Mouse (Mus musculus) liver, embryonic 12.5 days (tissue): ENCODE results near the gene Aox2. TPM values are rescaled to one million over a fixed set of nuclear protein-coding genes. Genes with fewer than 3 reads are reported as not detected.

Experiments used
- ATAC-seq: fragments of 200-750 bp; cut with Nextera tagmentation; 2 replicates; pipeline ENCODE4 v1.8.0; 2017; ENCODE audit warnings: moderate number of reproducible peaks, mild to moderate bottlenecking, moderate library complexity
- H3K27ac ChIP-seq: fragments of 300-500 bp; sonication (generic); 2 replicates; pipeline ENCODE4 v1.5.1; 2016; ENCODE audit warnings: mild to moderate bottlenecking
- H3K27me3 ChIP-seq: fragments of 300-500 bp; sonication (generic); replicated peaks from 2 replicates; pipeline ENCODE4 v1.6.1; 2016; ENCODE audit warnings: mild to moderate bottlenecking, moderate library complexity
- H3K36me3 ChIP-seq: fragments of 300-500 bp; sonication (generic); 2 replicates; pipeline ENCODE4 v1.6.1; 2016; ENCODE audit warnings: mild to moderate bottlenecking, moderate library complexity
- H3K4me1 ChIP-seq: fragments of 300-500 bp; sonication (generic); 2 replicates; pipeline ENCODE4 v1.6.1; 2016
- H3K4me2 ChIP-seq: fragments of 300-500 bp; sonication (generic); 2 replicates; pipeline ENCODE4 v1.6.1; 2016; ENCODE audit warnings: mild to moderate bottlenecking, moderate library complexity
- H3K4me3 ChIP-seq: fragments of 300-500 bp; sonication (generic); 2 replicates; pipeline ENCODE4 v1.5.1; 2016; ENCODE audit warnings: mild to moderate bottlenecking, moderate library complexity
- H3K9ac ChIP-seq: fragments of 300-500 bp; sonication (generic); 2 replicates; pipeline ENCODE4 v1.6.1; 2016; ENCODE audit warnings: mild to moderate bottlenecking, moderate library complexity
- H3K9me3 ChIP-seq: fragments of 300-500 bp; sonication (generic); replicated peaks from 2 replicates; pipeline ENCODE4 v1.6.1; 2016; ENCODE audit warnings: mild to moderate bottlenecking, moderate library complexity
- WGBS: fragments of 180-500 bp; shearing (Covaris S2); methylation state at CpG from one replicate; pipeline ENCODE4 v1.1.7; 2016; ENCODE audit not compliant: insufficient replicate concordance; 5-methylcytosine and 5-hydroxymethylcytosine counted together
- polyA plus RNA-seq: library from polyadenylated mRNA; unstranded; fragments of >200 nt; fragmentation: Nextera tagmentation; extraction: Ambion mirVana; gene quantifications from 2 replicates; pipeline ENCODE4 v1.2.1, GENCODE M21; 2016

The Aox2 gene
- polyA plus RNA-seq, 1 experiment from 2014 or later: not detected

GRCm38 (mm10) chr1:58257195-58257991 is 20.7 kb upstream of the Aox2 start:
- no peak for ATAC-seq
- H3K27ac ChIP-seq: no peak overlapping the region
- no peaks in the 10 kb centered on the region for H3K9me3 ChIP-seq
- H3K4me1 ChIP-seq: no peaks in the 10 kb centered on the region
- no peaks in the 10 kb centered on the region for H3K36me3 ChIP-seq
- 62% methylated on average over 10 of the region's 10 CpGs for WGBS
- H3K4me3 ChIP-seq: no peak overlapping the region
- no peak overlapping the region for H3K9ac ChIP-seq
- no peak overlapping the region for H3K4me2 ChIP-seq
- no peaks in the 10 kb centered on the region for H3K27me3 ChIP-seq

- Histone ChIP-seq H3K9ac (no peak overlapping the region), H3K36me3 (no peaks in the 10 kb centered on the region), H3K27me3 (no peaks in the 10 kb centered on the region), H3K4me3 (no peak overlapping the region), H3K9me3 (no peaks in the 10 kb centered on the region), H3K4me2 (no peak overlapping the region), H3K4me1 (no peaks in the 10 kb centered on the region), H3K27ac (no peak overlapping the region)
- no peak for ATAC-seq
- WGBS: 60% methylated on average over 3 of the region's 3 CpGs
These were observed 17.8 kb upstream of the Aox2 start for GRCm38 (mm10) chr1:58260311-58260710.

- Histone ChIP-seq H3K27ac (no peak overlapping the region), H3K9ac (no peak overlapping the region), H3K4me1 (no peaks in the 10 kb centered on the region), H3K27me3 (no peaks in the 10 kb centered on the region), H3K36me3 (no peaks in the 10 kb centered on the region), H3K9me3 (no peaks in the 10 kb centered on the region), H3K4me3 (no peak overlapping the region), H3K4me2 (no peak overlapping the region)
- no peak for ATAC-seq
- WGBS: 50% methylated on average over 2 of the region's 2 CpGs
These were observed 9.9 kb upstream of the Aox2 start for GRCm38 (mm10) chr1:58268231-58268630.

GRCm38 (mm10) chr1:58270807-58271569 is 7.1 kb upstream of the Aox2 start:
- H3K27me3 ChIP-seq: no peaks in the 10 kb centered on the region
- ATAC-seq: no peak
- H3K4me3 ChIP-seq: no peak overlapping the region
- 44% methylated on average over 6 of the region's 6 CpGs for WGBS
- no peaks in the 10 kb centered on the region for H3K36me3 ChIP-seq
- H3K9me3 ChIP-seq: no peaks in the 10 kb centered on the region
- H3K27ac ChIP-seq: no peak overlapping the region
- no peak overlapping the region for H3K4me2 ChIP-seq
- H3K4me1 ChIP-seq: no peaks in the 10 kb centered on the region
- H3K9ac ChIP-seq: no peak overlapping the region

- no peak overlapping the region for H3K9ac ChIP-seq
- H3K27ac ChIP-seq: no peak overlapping the region
- no peak overlapping the region for H3K4me2 ChIP-seq
- no peaks in the 10 kb centered on the region for H3K36me3 ChIP-seq
- ATAC-seq: no peak
- no peaks in the 10 kb centered on the region for H3K4me1 ChIP-seq
- H3K9me3 ChIP-seq: no peaks in the 10 kb centered on the region
- H3K4me3 ChIP-seq: no peak overlapping the region
- 29% methylated on average over 9 of the region's 9 CpGs for WGBS
- no peaks in the 10 kb centered on the region; the same call in 1 of the 2 replicates for H3K27me3 ChIP-seq
These were observed 2.2 kb upstream of the Aox2 start for GRCm38 (mm10) chr1:58275879-58276278.

GRCm38 (mm10) chr1:58278513-58278912 is 387 bp downstream of the Aox2 start:
- Histone ChIP-seq H3K4me1 (no peaks in the 10 kb centered on the region), H3K9ac (no peak overlapping the region), H3K4me2 (no peak overlapping the region), H3K27ac (no peak overlapping the region), H3K36me3 (no peaks in the 10 kb centered on the region), H3K27me3 (no peaks in the 10 kb centered on the region; the same call in 1 of the 2 replicates), H3K9me3 (no peaks in the 10 kb centered on the region), H3K4me3 (no peak overlapping the region)
- WGBS: 58% methylated on average over 7 of the region's 7 CpGs
- ATAC-seq: no peak

- H3K27ac ChIP-seq: no peak overlapping the region
- no peaks in the 10 kb centered on the region for H3K4me1 ChIP-seq
- no peak overlapping the region for H3K4me3 ChIP-seq
- no peak overlapping the region for H3K4me2 ChIP-seq
- no peaks in the 10 kb centered on the region for H3K36me3 ChIP-seq
- no peak overlapping the region for H3K9ac ChIP-seq
- ATAC-seq: no peak
- WGBS: 62% methylated on average over 4 of the region's 4 CpGs
- H3K27me3 ChIP-seq: no peaks in the 10 kb centered on the region; the same call in 1 of the 2 replicates
- H3K9me3 ChIP-seq: no peaks in the 10 kb centered on the region
These were observed 2.3 kb downstream of the Aox2 start for GRCm38 (mm10) chr1:58280381-58280780.

- ATAC-seq: no peak
- H3K9ac ChIP-seq: no peak overlapping the region
- H3K4me2 ChIP-seq: no peak overlapping the region
- H3K27ac ChIP-seq: no peak overlapping the region
- no peaks in the 10 kb centered on the region for H3K9me3 ChIP-seq
- no peaks in the 10 kb centered on the region for H3K4me1 ChIP-seq
- no peak overlapping the region for H3K4me3 ChIP-seq
- H3K36me3 ChIP-seq: no peaks in the 10 kb centered on the region
- H3K27me3 ChIP-seq: no peaks in the 10 kb centered on the region; the same call in 1 of the 2 replicates
- 70% methylated on average over 13 of the region's 13 CpGs for WGBS
These were observed 3.0 kb downstream of the Aox2 start for GRCm38 (mm10) chr1:58280939-58281624.

GRCm38 (mm10) chr1:58281625-58281988 is 3.5 kb downstream of the Aox2 start:
- no peak overlapping the region for H3K4me2 ChIP-seq
- no peaks in the 10 kb centered on the region for H3K9me3 ChIP-seq
- H3K4me1 ChIP-seq: no peaks in the 10 kb centered on the region
- H3K36me3 ChIP-seq: no peaks in the 10 kb centered on the region
- 65% methylated on average over 4 of the region's 4 CpGs for WGBS
- no peak overlapping the region for H3K4me3 ChIP-seq
- no peaks in the 10 kb centered on the region; the same call in 1 of the 2 replicates for H3K27me3 ChIP-seq
- ATAC-seq: no peak
- H3K27ac ChIP-seq: no peak overlapping the region
- H3K9ac ChIP-seq: no peak overlapping the region

- Histone ChIP-seq H3K9ac (no peak overlapping the region), H3K4me3 (no peak overlapping the region), H3K27me3 (no peaks in the 10 kb centered on the region), H3K4me2 (no peak overlapping the region), H3K4me1 (no peaks in the 10 kb centered on the region), H3K36me3 (no peaks in the 10 kb centered on the region), H3K9me3 (no peaks in the 10 kb centered on the region), H3K27ac (no peak overlapping the region)
- no peak for ATAC-seq
- 41% methylated on average over 7 of the region's 7 CpGs for whole genome bisulfite sequencing
These were observed 6.4 kb downstream of the Aox2 start for GRCm38 (mm10) chr1:58284505-58284904.

- Histone ChIP-seq H3K27ac (no peak overlapping the region), H3K36me3 (no peaks in the 10 kb centered on the region), H3K27me3 (0 out of 2 replicates have a peak, but pooled peaks cover 3% of the 10 kb centered on the region), H3K9ac (no peak overlapping the region), H3K4me3 (no peak overlapping the region), H3K4me2 (no peak overlapping the region), H3K4me1 (no peaks in the 10 kb centered on the region), H3K9me3 (no peaks in the 10 kb centered on the region)
- no peak for ATAC-seq
- 55% methylated on average over 3 of the region's 3 CpGs for WGBS
These were observed 10.0 kb downstream of the Aox2 start for GRCm38 (mm10) chr1:58288091-58288490.
